Mouse (Mus musculus) bone marrow, adult 2 months (tissue): ENCODE results near the gene Zfp809.

ENCODE experiments used
- CTCF ChIP-seq: fragments of 200-500 bp; IDR thresholded peaks from 2 replicates; pipeline ENCODE4 v1.5.1; 2011; ENCODE audit warnings: low read length, control low read depth; ENCODE audit not compliant: control insufficient read depth, insufficient read depth
- POLR2A ChIP-seq: fragments of 200-500 bp; IDR thresholded peaks from 2 replicates; pipeline ENCODE4 v1.6.1; 2011; ENCODE audit warnings: low read depth, mild to moderate bottlenecking, control low read depth, low read length, borderline replicate concordance; ENCODE audit not compliant: control insufficient read depth

GRCm38 (mm10) chr9:22214549-22214948 is 11.0 kb upstream of the Zfp809 start:
- no peak for TF ChIP-seq CTCF
- no peak for TF ChIP-seq POLR2A
